Mouse (Mus musculus) intestine, postnatal 0 days (tissue): ENCODE data around the gene Zfp423. TPM values are rescaled to one million over a fixed set of nuclear protein-coding genes. Genes with fewer than 3 reads are reported as not detected.

Experiments used
- ATAC-seq: fragments of 200-750 bp; cut with Nextera tagmentation; 2 replicates; pipeline ENCODE4 v1.8.0; 2017; ENCODE audit warnings: mild to moderate bottlenecking, moderate TSS enrichment, moderate library complexity
- H3K27ac ChIP-seq: fragments of 300-500 bp; sonication (generic); 2 replicates; pipeline ENCODE4 v1.5.1; 2014; ENCODE audit warnings: mild to moderate bottlenecking, low read depth, low read length, moderate library complexity
- H3K27me3 ChIP-seq: fragments of 300-500 bp; sonication (generic); replicated peaks from 2 replicates; pipeline ENCODE4 v1.6.1; 2014; ENCODE audit warnings: low read length, mixed read lengths; ENCODE audit not compliant: control insufficient read depth, insufficient read depth
- H3K36me3 ChIP-seq: fragments of 300-500 bp; sonication (generic); 2 replicates; pipeline ENCODE4 v1.6.1; 2014; ENCODE audit warnings: mild to moderate bottlenecking, moderate library complexity; ENCODE audit not compliant: control insufficient read depth, insufficient read depth
- H3K4me1 ChIP-seq: fragments of 300-500 bp; sonication (generic); replicated peaks from 2 replicates; pipeline ENCODE4 v1.6.1; 2014; ENCODE audit warnings: antibody characterized with exemption, low read length, mixed read lengths; ENCODE audit not compliant: control insufficient read depth, insufficient read depth
- H3K4me2 ChIP-seq: fragments of 300-500 bp; sonication (generic); replicated peaks from 2 replicates; pipeline ENCODE4 v1.6.1; 2014; ENCODE audit warnings: low read depth, mild to moderate bottlenecking, moderate library complexity
- H3K4me3 ChIP-seq: fragments of 300-500 bp; sonication (generic); 2 replicates; pipeline ENCODE4 v1.5.1; 2014; ENCODE audit warnings: low read depth, low read length
- H3K9ac ChIP-seq: fragments of 300-500 bp; sonication (generic); 2 replicates; pipeline ENCODE4 v1.6.1; 2014; ENCODE audit warnings: mild to moderate bottlenecking, low read depth, low read length
- H3K9me3 ChIP-seq: fragments of 300-500 bp; sonication (generic); 2 replicates; pipeline ENCODE4 v1.6.1; 2016; ENCODE audit warnings: mixed run types; ENCODE audit not compliant: control insufficient read depth
- CTCF ChIP-seq: sonication (generic); IDR thresholded peaks from 2 replicates; pipeline ENCODE4 v1.5.1; 2016; ENCODE audit warnings: low read depth, mild to moderate bottlenecking, control low read depth, antibody characterized with exemption, moderate library complexity
- WGBS: fragments of 180-500 bp; shearing (Covaris S2); extraction: QIAGEN DNeasy Blood & Tissue Kit; methylation state at CpG from one replicate; pipeline ENCODE4 v1.1.7; 2014; 5-methylcytosine and 5-hydroxymethylcytosine counted together
- polyA plus RNA-seq: library from polyadenylated mRNA; unstranded; fragments of >200 nt; fragmentation: Nextera tagmentation; extraction: Ambion mirVana; gene quantifications from 2 replicates; pipeline ENCODE4 v1.2.1, GENCODE M21; 2015

The Zfp423 gene
- polyA plus RNA-seq, 1 experiment from 2014 or later, result 1.6 TPM

DNA sequence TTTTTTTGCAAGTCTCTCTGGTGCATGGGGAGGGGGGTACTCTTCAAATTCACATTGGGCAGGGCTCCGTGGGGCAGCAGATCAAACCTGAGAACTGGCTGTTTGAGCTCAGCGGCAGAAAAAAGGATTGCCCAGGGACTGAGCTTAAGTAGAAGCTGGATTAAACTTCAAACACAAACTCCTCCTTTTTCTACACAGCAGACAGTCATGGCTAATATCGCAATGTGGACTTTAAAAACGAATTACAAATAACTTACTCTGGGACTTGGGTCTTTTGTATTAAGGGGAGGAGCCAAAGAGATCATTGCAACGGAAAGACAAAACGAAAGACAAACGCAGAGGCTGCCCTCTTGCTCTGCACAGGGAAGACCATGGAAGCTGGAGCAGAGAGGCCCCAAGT lies 136.2 kb downstream of the Zfp423 start:
- H3K27ac ChIP-seq, result no peak overlapping the region
- peak overlapping the region; percentile 25; the same call in 1 of the 2 replicates for H3K4me2 ChIP-seq
- H3K27me3 ChIP-seq, result no peaks in the 10 kb centered on the region
- H3K9ac ChIP-seq, result no peak overlapping the region
- 13% methylated on average over 7 of the region's 7 CpGs for WGBS
- TF ChIP-seq CTCF, result no peak
- no peaks in the 10 kb centered on the region for H3K9me3 ChIP-seq
- no peaks in the 10 kb centered on the region for H3K36me3 ChIP-seq
- ATAC-seq, result no peak
- no peaks in the 10 kb centered on the region for H3K4me1 ChIP-seq
- H3K4me3 ChIP-seq, result no peak overlapping the region

DNA sequence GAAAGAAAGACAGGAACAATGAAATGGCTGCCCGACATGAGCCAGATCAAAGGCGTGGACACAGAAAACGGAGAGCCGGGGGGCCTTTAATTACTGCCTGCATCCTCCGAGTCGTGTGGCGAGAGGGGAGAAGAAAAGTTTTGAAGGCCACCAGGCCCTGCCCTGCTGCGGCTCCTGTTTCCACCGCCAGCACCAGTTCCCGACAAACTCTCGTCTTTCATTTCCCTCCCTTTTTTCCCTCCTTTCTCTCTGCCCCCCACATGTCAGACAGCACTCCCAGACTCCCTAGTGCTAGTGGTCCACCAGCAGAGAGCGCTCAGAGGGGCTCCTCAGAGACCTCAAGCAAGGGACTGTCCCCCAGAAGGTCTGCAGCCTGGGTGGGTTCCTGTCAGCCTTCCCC lies 136.7 kb downstream of the Zfp423 start:
- 36% methylated on average over 12 of the region's 12 CpGs for WGBS
- ATAC-seq, result no peak
- Histone ChIP-seq H3K36me3 (no peaks in the 10 kb centered on the region), H3K27ac (no peak overlapping the region), H3K4me3 (no peak overlapping the region), H3K4me1 (no peaks in the 10 kb centered on the region), H3K4me2 (no peak overlapping the region), H3K9ac (no peak overlapping the region), H3K9me3 (no peaks in the 10 kb centered on the region), H3K27me3 (no peaks in the 10 kb centered on the region)
- TF ChIP-seq CTCF, result peak; percentile 26

DNA sequence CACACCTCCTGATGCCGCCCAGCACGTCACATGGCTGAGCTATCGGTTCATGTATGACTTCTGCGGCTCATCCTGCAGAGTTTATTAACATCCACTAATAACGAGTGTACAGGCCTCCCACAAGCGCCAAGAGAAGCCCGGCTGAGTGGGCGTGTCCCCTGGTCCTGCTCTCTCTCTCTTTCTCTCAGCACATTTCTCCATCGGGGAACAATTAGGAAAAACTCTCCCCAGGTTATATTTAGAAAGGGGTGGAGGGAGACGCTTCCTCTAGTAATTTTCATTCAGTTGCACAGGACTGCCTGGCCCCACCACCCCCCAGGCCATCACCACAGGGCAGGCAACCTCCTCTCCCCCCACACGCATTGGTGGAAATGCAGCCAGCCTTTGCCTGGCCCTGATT lies 137.2 kb downstream of the Zfp423 start:
- Histone ChIP-seq H3K9me3 (no peaks in the 10 kb centered on the region), H3K36me3 (no peaks in the 10 kb centered on the region), H3K4me3 (no peak overlapping the region), H3K9ac (no peak overlapping the region), H3K4me1 (no peaks in the 10 kb centered on the region), H3K27ac (no peak overlapping the region), H3K27me3 (no peaks in the 10 kb centered on the region), H3K4me2 (no peak overlapping the region)
- TF ChIP-seq CTCF, result no peak
- no peak for ATAC-seq
- WGBS, result 73% methylated on average over 11 of the region's 11 CpGs

DNA sequence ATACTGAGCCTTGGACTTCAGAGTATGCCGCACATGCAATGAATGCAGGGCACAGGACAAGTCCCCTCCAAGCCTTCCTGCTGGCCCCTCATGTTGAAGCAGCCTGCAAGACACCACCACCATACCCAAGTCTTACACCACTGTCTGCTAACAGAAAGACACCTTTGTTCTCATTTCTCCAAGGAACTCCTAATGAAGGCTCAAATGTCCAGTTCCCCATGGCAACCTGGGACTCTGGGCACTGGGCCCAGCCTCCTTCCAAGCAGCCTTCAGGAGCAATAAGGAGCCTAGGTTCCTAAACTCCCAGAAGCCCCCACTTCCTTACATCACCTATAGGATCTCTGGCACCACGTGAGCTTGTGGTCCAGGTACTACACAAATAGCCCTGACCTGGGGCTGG lies 137.7 kb downstream of the Zfp423 start:
- no peaks in the 10 kb centered on the region for H3K9me3 ChIP-seq
- ATAC-seq, result no peak
- H3K4me2 ChIP-seq, result no peak overlapping the region
- WGBS, result 87% methylated on average over 2 of the region's 2 CpGs
- H3K9ac ChIP-seq, result no peak overlapping the region
- H3K27me3 ChIP-seq, result no peaks in the 10 kb centered on the region
- H3K36me3 ChIP-seq, result no peaks in the 10 kb centered on the region
- no peak for TF ChIP-seq CTCF
- H3K4me1 ChIP-seq, result no peaks in the 10 kb centered on the region
- no peak overlapping the region for H3K4me3 ChIP-seq
- H3K27ac ChIP-seq, result no peak overlapping the region

DNA sequence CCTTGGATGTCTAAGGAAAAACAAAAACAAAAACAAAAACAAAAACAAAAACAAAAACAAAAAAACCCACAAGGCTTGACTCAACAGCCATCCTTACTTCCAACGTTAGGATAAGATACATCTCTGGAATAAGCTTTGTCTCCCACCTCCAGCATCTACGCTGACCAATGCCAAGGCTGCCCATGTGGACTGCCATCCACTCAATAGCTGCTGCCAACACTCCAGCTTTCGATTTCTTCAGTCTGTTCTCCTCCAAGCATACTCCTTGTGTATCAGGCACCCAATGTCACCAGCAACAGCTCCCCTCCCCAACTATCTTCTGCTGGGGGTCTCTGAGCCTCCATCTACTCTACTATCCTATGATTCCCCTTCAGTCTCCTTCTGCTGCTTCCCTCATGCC lies 140.1 kb downstream of the Zfp423 start:
- ATAC-seq, result no peak
- no peaks in the 10 kb centered on the region for H3K27me3 ChIP-seq
- H3K4me1 ChIP-seq, result no peaks in the 10 kb centered on the region
- WGBS, result 98% methylated on average over 3 of the region's 3 CpGs
- no peak overlapping the region for H3K27ac ChIP-seq
- no peaks in the 10 kb centered on the region for H3K36me3 ChIP-seq
- H3K9ac ChIP-seq, result no peak overlapping the region
- no peaks in the 10 kb centered on the region for H3K9me3 ChIP-seq
- no peak for TF ChIP-seq CTCF
- H3K4me3 ChIP-seq, result no peak overlapping the region
- no peak overlapping the region for H3K4me2 ChIP-seq

DNA sequence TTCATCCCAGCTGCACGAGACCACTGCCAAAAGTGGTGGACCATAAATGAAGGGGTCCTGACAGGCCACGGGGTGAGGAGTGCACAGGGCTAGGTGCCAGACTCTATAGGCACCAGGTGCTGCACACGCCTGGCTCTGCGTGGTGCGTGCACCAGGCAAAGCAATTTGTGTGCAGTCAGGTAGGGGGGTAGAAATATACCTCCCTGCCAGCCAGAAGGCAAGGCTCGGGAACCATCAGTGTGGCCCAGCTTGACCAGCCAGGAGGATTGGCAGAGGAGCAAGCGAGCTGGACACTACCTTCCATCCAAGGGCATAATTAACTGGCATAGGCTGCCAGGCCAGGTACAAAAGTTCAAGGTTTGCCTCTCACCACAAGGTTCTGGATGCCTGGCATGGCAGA lies 140.9 kb downstream of the Zfp423 start:
- ATAC-seq, result no peak
- Histone ChIP-seq H3K36me3 (no peaks in the 10 kb centered on the region), H3K27me3 (no peaks in the 10 kb centered on the region), H3K4me3 (no peak overlapping the region), H3K9me3 (no peaks in the 10 kb centered on the region), H3K4me2 (no peak overlapping the region), H3K27ac (no peak overlapping the region), H3K4me1 (no peaks in the 10 kb centered on the region), H3K9ac (no peak overlapping the region)
- no peak for TF ChIP-seq CTCF
- WGBS, result 91% methylated on average over 7 of the region's 7 CpGs

DNA sequence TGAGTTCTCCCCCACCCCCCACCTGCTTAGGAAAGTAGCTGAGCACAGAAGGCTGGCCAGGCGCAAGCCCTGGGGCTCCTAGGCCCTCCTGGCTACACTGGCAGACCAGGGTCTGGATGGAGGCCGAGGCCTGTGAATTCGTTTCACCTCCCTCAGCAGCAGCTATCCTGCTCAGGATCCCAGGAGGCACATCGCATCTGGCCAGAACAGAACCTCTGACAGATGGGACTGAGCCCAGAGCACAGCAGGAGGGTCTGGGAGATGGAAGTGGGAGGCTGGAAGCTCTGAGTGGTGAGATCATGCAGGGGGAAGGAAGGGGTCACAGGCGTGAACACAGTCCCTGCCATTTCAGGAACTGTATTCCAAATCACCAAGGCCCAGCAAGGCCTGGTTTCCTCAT lies 143.3 kb downstream of the Zfp423 start:
- no peak overlapping the region for H3K27ac ChIP-seq
- no peaks in the 10 kb centered on the region for H3K4me1 ChIP-seq
- H3K36me3 ChIP-seq, result no peaks in the 10 kb centered on the region
- WGBS, result 78% methylated on average over 5 of the region's 5 CpGs
- no peak for TF ChIP-seq CTCF
- no peaks in the 10 kb centered on the region for H3K9me3 ChIP-seq
- H3K9ac ChIP-seq, result no peak overlapping the region
- H3K4me3 ChIP-seq, result no peak overlapping the region
- no peak overlapping the region for H3K4me2 ChIP-seq
- no peak for ATAC-seq
- H3K27me3 ChIP-seq, result no peaks in the 10 kb centered on the region
